Mouse (Mus musculus) E14TG2a.4 (cell line): ENCODE measurements around the gene Dnajb11.

ENCODE experiments used
- CTCF ChIP-seq: conservative IDR thresholded peaks from 2 replicates; pipeline ENCODE4 v1.5.1; 2014; ENCODE audit warnings: low read length
- NANOG ChIP-seq: IDR thresholded peaks from 2 replicates; pipeline ENCODE4 v1.6.1; 2014; ENCODE audit warnings: borderline replicate concordance, low read length, mixed read lengths

- TF ChIP-seq CTCF (no peak), NANOG (no peak)
These were observed 31.2 kb downstream of the Dnajb11 start for GRCm38 (mm10) chr16:22888835-22889234.
